Mouse (Mus musculus) liver, embryonic 15.5 days (tissue): ENCODE results near the gene Amn1. TPM values are rescaled to one million over a fixed set of nuclear protein-coding genes. Genes with fewer than 3 reads are reported as not detected.

Experiments
- polyA plus RNA-seq: library from polyadenylated mRNA; unstranded; fragments of >200 nt; fragmentation: Nextera tagmentation; extraction: Ambion mirVana; gene quantifications from 2 replicates; pipeline ENCODE4 v1.2.1, GENCODE M21; 2015

Amn1 gene
- polyA plus RNA-seq, 1 experiment from 2014 or later = 5.6 TPM

Other genes starting within 250 kb of the Amn1 start
- 14.5 and 15.9 TPM in 2 replicates for gene Sinhcaf, start 242.2 kb downstream of the Amn1 start, polyA plus RNA-seq
- 3.8 and 4.2 TPM in 2 replicates for gene Dennd5b, start 87.0 kb downstream of the Amn1 start, polyA plus RNA-seq
- gene Gm10203, start 58.5 kb downstream of the Amn1 start, polyA plus RNA-seq = not detected in 2 replicates
- 11.4 and 12.3 TPM in 2 replicates for gene Etfbkmt, start 48.9 kb downstream of the Amn1 start, polyA plus RNA-seq
- gene Resf1, start 120.7 kb upstream of the Amn1 start, polyA plus RNA-seq = 26.6 and 27.3 TPM in 2 replicates
- 0.51 and 0.54 TPM in 2 replicates for gene Bicd1, start 220.2 kb upstream of the Amn1 start, polyA plus RNA-seq